Mouse (Mus musculus): ENCODE data around the gene Zfp280b. TPM values are rescaled to one million over a fixed set of nuclear protein-coding genes. Genes with fewer than 3 reads are reported as not detected.

Gene Zfp280b
- polyA plus RNA-seq, 1 experiment from 2014 or later = 14.6 TPM

- ATAC-seq (ENCODE audit: low read depth) = no peak
- H3K9me3 ChIP-seq (ENCODE audit: control insufficient read depth, low read length) = no peaks in the 10 kb centered on the region
- H3K36me3 ChIP-seq (ENCODE audit: control insufficient read depth, insufficient read depth, low read length) = peaks cover 21% of the 10 kb centered on the region
- no peak overlapping the region for H3K4me2 ChIP-seq (ENCODE audit: low read depth, low read length)
- no peak overlapping the region for H3K4me3 ChIP-seq (ENCODE audit: low read depth, low read length)
- H3K27me3 ChIP-seq (ENCODE audit: control insufficient read depth, insufficient read depth, low read length) = no peaks in the 10 kb centered on the region
- peaks cover 6% of the 10 kb centered on the region; the same call in 1 of the 2 replicates for H3K4me1 ChIP-seq (ENCODE audit: control insufficient read depth, insufficient read depth, low read length)
- H3K27ac ChIP-seq (ENCODE audit: low read depth, low read length) = no peak overlapping the region
- no peak overlapping the region for H3K9ac ChIP-seq (replicated peaks; ENCODE audit: low read depth, low read length)
Measured at GRCm38 (mm10) chr10:76035277-76035676, 2.8 kb downstream of the Zfp280b start.

GRCm38 (mm10) chr10:76036962-76037361 lies 4.5 kb downstream of the Zfp280b start:
- Histone ChIP-seq H3K4me2 (ENCODE audit: low read depth, low read length) (no peak overlapping the region), H3K4me1 (ENCODE audit: control insufficient read depth, insufficient read depth, low read length) (peaks cover 6% of the 10 kb centered on the region; the same call in 1 of the 2 replicates), H3K36me3 (ENCODE audit: control insufficient read depth, insufficient read depth, low read length) (peaks cover 26% of the 10 kb centered on the region), H3K4me3 (ENCODE audit: low read depth, low read length) (no peak overlapping the region), H3K27me3 (ENCODE audit: control insufficient read depth, insufficient read depth, low read length) (no peaks in the 10 kb centered on the region), H3K27ac (ENCODE audit: low read depth, low read length) (no peak overlapping the region), H3K9me3 (ENCODE audit: control insufficient read depth, low read length) (no peaks in the 10 kb centered on the region), H3K9ac (replicated peaks; ENCODE audit: low read depth, low read length) (no peak overlapping the region)
- WGBS = 96% methylated on average over 5 of the region's 5 CpGs
- ATAC-seq (ENCODE audit: low read depth) = no peak

DNA sequence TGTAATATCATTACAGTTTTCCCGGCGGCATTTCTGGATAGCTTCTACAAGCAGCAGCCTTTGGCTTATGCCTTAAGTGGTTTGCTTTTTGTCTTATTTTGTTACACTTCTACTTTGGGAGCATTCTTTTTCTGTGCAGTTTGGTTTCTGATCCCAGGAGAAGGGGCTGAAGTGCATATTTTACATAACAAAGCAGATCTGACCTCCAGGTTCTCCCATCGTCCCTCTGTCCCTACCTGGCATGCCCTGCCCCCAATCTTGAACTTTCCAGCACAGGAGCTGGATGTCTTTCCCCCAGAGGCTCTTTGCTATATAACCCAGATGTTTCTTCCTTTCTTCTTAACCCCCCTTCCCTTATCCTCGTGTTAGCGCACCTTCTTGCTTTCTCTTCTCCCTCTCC lies 12.9 kb downstream of the Zfp280b start:
- Histone ChIP-seq H3K4me3 (ENCODE audit: low read depth, low read length) (no peak overlapping the region), H3K27ac (ENCODE audit: low read depth, low read length) (no peak overlapping the region), H3K4me1 (ENCODE audit: control insufficient read depth, insufficient read depth, low read length) (no peaks in the 10 kb centered on the region), H3K36me3 (ENCODE audit: control insufficient read depth, insufficient read depth, low read length) (peaks cover 18% of the 10 kb centered on the region), H3K4me2 (ENCODE audit: low read depth, low read length) (no peak overlapping the region), H3K9me3 (ENCODE audit: control insufficient read depth, low read length) (no peaks in the 10 kb centered on the region), H3K9ac (replicated peaks; ENCODE audit: low read depth, low read length) (no peak overlapping the region), H3K27me3 (ENCODE audit: control insufficient read depth, insufficient read depth, low read length) (no peaks in the 10 kb centered on the region)
- no peak for ATAC-seq (ENCODE audit: low read depth)
- WGBS = 52% methylated on average over 5 of the region's 5 CpGs

- Histone ChIP-seq H3K4me3 (ENCODE audit: low read depth, low read length) (no peak overlapping the region), H3K4me2 (ENCODE audit: low read depth, low read length) (no peak overlapping the region), H3K4me1 (ENCODE audit: control insufficient read depth, insufficient read depth, low read length) (no peaks in the 10 kb centered on the region), H3K27me3 (ENCODE audit: control insufficient read depth, insufficient read depth, low read length) (no peaks in the 10 kb centered on the region), H3K9me3 (ENCODE audit: control insufficient read depth, low read length) (no peaks in the 10 kb centered on the region), H3K27ac (ENCODE audit: low read depth, low read length) (no peak overlapping the region), H3K9ac (replicated peaks; ENCODE audit: low read depth, low read length) (no peak overlapping the region), H3K36me3 (ENCODE audit: control insufficient read depth, insufficient read depth, low read length) (peaks cover 13% of the 10 kb centered on the region; the same call in 1 of the 2 replicates)
- WGBS = 77% methylated on average over 1 of the region's 1 CpGs
- no peak for ATAC-seq (ENCODE audit: low read depth)
Measured at GRCm38 (mm10) chr10:76046754-76047153, 14.3 kb downstream of the Zfp280b start.

- 64% methylated on average over 5 of the region's 5 CpGs for WGBS
- Histone ChIP-seq H3K4me2 (ENCODE audit: low read depth, low read length) (no peak overlapping the region), H3K4me3 (ENCODE audit: low read depth, low read length) (no peak overlapping the region), H3K27me3 (ENCODE audit: control insufficient read depth, insufficient read depth, low read length) (no peaks in the 10 kb centered on the region), H3K9ac (replicated peaks; ENCODE audit: low read depth, low read length) (no peak overlapping the region), H3K9me3 (ENCODE audit: control insufficient read depth, low read length) (no peaks in the 10 kb centered on the region), H3K27ac (ENCODE audit: low read depth, low read length) (no peak overlapping the region), H3K4me1 (ENCODE audit: control insufficient read depth, insufficient read depth, low read length) (no peaks in the 10 kb centered on the region), H3K36me3 (ENCODE audit: control insufficient read depth, insufficient read depth, low read length) (peaks cover 13% of the 10 kb centered on the region; the same call in 1 of the 2 replicates)
- ATAC-seq (ENCODE audit: low read depth) = no peak
Measured at GRCm38 (mm10) chr10:76047182-76047869, 14.9 kb downstream of the Zfp280b start.

GRCm38 (mm10) chr10:76048967-76049366 lies 16.5 kb downstream of the Zfp280b start:
- 63% methylated on average over 6 of the region's 6 CpGs for WGBS
- no peak for ATAC-seq (ENCODE audit: low read depth)

DNA sequence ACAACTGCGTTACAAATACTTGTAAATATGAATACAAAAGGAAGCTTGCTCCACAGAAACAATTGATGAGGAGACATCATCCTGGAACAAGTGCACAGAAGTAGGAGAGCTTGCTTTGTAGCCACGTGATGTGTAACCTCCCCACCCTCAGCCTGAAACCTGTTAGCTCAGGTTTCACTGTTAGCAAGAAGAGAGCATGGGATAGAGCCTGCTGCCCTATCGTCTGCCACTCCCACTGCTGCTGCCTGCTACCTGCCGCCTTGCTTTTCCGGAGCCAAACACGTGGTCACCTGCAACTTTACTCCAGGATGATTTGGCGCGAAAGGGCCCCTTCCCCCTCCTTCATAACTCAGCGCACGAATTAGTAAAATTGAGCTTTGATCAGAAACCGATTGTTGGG lies 19.4 kb downstream of the Zfp280b start:
- Histone ChIP-seq H3K9me3 (ENCODE audit: control insufficient read depth, low read length) (no peaks in the 10 kb centered on the region), H3K36me3 (ENCODE audit: control insufficient read depth, insufficient read depth, low read length) (no peaks in the 10 kb centered on the region), H3K27ac (ENCODE audit: low read depth, low read length) (no peak overlapping the region), H3K4me2 (ENCODE audit: low read depth, low read length) (no peak overlapping the region), H3K9ac (replicated peaks; ENCODE audit: low read depth, low read length) (no peak overlapping the region), H3K27me3 (ENCODE audit: control insufficient read depth, insufficient read depth, low read length) (no peaks in the 10 kb centered on the region), H3K4me3 (ENCODE audit: low read depth, low read length) (no peak overlapping the region), H3K4me1 (ENCODE audit: control insufficient read depth, insufficient read depth, low read length) (no peaks in the 10 kb centered on the region)
- WGBS = 84% methylated on average over 11 of the region's 11 CpGs
- ATAC-seq (ENCODE audit: low read depth) = no peak

More at GRCm38 (mm10) chr10:76048967-76049366, 16.5 kb downstream of the Zfp280b start:
- no peaks in the 10 kb centered on the region for H3K27me3 ChIP-seq (ENCODE audit: control insufficient read depth, insufficient read depth, low read length)
- no peaks in the 10 kb centered on the region for H3K9me3 ChIP-seq (ENCODE audit: control insufficient read depth, low read length)
- peaks cover 5% of the 10 kb centered on the region; the same call in 1 of the 2 replicates for H3K36me3 ChIP-seq (ENCODE audit: control insufficient read depth, insufficient read depth, low read length)
- H3K27ac ChIP-seq (ENCODE audit: low read depth, low read length) = no peak overlapping the region
- no peak overlapping the region for H3K4me3 ChIP-seq (ENCODE audit: low read depth, low read length)
- no peaks in the 10 kb centered on the region for H3K4me1 ChIP-seq (ENCODE audit: control insufficient read depth, insufficient read depth, low read length)
- H3K4me2 ChIP-seq (ENCODE audit: low read depth, low read length) = no peak overlapping the region
- H3K9ac ChIP-seq (replicated peaks; ENCODE audit: low read depth, low read length) = no peak overlapping the region

GRCm38 (mm10) chr10:76062439-76062838 lies 30.0 kb downstream of the Zfp280b start:
- Histone ChIP-seq H3K27me3 (ENCODE audit: control insufficient read depth, insufficient read depth, low read length) (no peaks in the 10 kb centered on the region), H3K4me1 (ENCODE audit: control insufficient read depth, insufficient read depth, low read length) (no peaks in the 10 kb centered on the region), H3K36me3 (ENCODE audit: control insufficient read depth, insufficient read depth, low read length) (no peaks in the 10 kb centered on the region), H3K27ac (ENCODE audit: low read depth, low read length) (no peak overlapping the region), H3K4me2 (ENCODE audit: low read depth, low read length) (no peak overlapping the region), H3K9me3 (ENCODE audit: control insufficient read depth, low read length) (no peaks in the 10 kb centered on the region), H3K4me3 (ENCODE audit: low read depth, low read length) (no peak overlapping the region), H3K9ac (replicated peaks; ENCODE audit: low read depth, low read length) (no peak overlapping the region)
- WGBS = 97% methylated on average over 5 of the region's 5 CpGs
- ATAC-seq (ENCODE audit: low read depth) = no peak

GRCm38 (mm10) chr10:76067674-76068613 lies 35.5 kb downstream of the Zfp280b start:
- H3K27ac ChIP-seq (ENCODE audit: low read depth, low read length) = no peak overlapping the region
- H3K9ac ChIP-seq (replicated peaks; ENCODE audit: low read depth, low read length) = no peak overlapping the region
- H3K4me3 ChIP-seq (ENCODE audit: low read depth, low read length) = no peak overlapping the region
- H3K4me1 ChIP-seq (ENCODE audit: control insufficient read depth, insufficient read depth, low read length) = no peaks in the 10 kb centered on the region
- H3K27me3 ChIP-seq (ENCODE audit: control insufficient read depth, insufficient read depth, low read length) = no peaks in the 10 kb centered on the region
- H3K36me3 ChIP-seq (ENCODE audit: control insufficient read depth, insufficient read depth, low read length) = no peaks in the 10 kb centered on the region
- WGBS = 14% methylated on average over 12 of the region's 12 CpGs
- ATAC-seq (ENCODE audit: low read depth) = peak; percentile 68; the same call in 1 of the 2 replicates
- H3K9me3 ChIP-seq (ENCODE audit: control insufficient read depth, low read length) = no peaks in the 10 kb centered on the region
- no peak overlapping the region for H3K4me2 ChIP-seq (ENCODE audit: low read depth, low read length)
